Mouse (Mus musculus) liver, embryonic 12.5 days (tissue): ENCODE results near the gene Ppt2. TPM values are rescaled to one million over a fixed set of nuclear protein-coding genes. Genes with fewer than 3 reads are reported as not detected.

Source experiments
- ATAC-seq: fragments of 200-750 bp; cut with Nextera tagmentation; 2 replicates; pipeline ENCODE4 v1.8.0; 2017; ENCODE audit warnings: moderate number of reproducible peaks, mild to moderate bottlenecking, moderate library complexity
- H3K27ac ChIP-seq: fragments of 300-500 bp; sonication (generic); 2 replicates; pipeline ENCODE4 v1.5.1; 2016; ENCODE audit warnings: mild to moderate bottlenecking
- H3K27me3 ChIP-seq: fragments of 300-500 bp; sonication (generic); replicated peaks from 2 replicates; pipeline ENCODE4 v1.6.1; 2016; ENCODE audit warnings: mild to moderate bottlenecking, moderate library complexity
- H3K36me3 ChIP-seq: fragments of 300-500 bp; sonication (generic); 2 replicates; pipeline ENCODE4 v1.6.1; 2016; ENCODE audit warnings: mild to moderate bottlenecking, moderate library complexity
- H3K4me1 ChIP-seq: fragments of 300-500 bp; sonication (generic); 2 replicates; pipeline ENCODE4 v1.6.1; 2016
- H3K4me2 ChIP-seq: fragments of 300-500 bp; sonication (generic); 2 replicates; pipeline ENCODE4 v1.6.1; 2016; ENCODE audit warnings: mild to moderate bottlenecking, moderate library complexity
- H3K4me3 ChIP-seq: fragments of 300-500 bp; sonication (generic); 2 replicates; pipeline ENCODE4 v1.5.1; 2016; ENCODE audit warnings: mild to moderate bottlenecking, moderate library complexity
- H3K9ac ChIP-seq: fragments of 300-500 bp; sonication (generic); 2 replicates; pipeline ENCODE4 v1.6.1; 2016; ENCODE audit warnings: mild to moderate bottlenecking, moderate library complexity
- H3K9me3 ChIP-seq: fragments of 300-500 bp; sonication (generic); replicated peaks from 2 replicates; pipeline ENCODE4 v1.6.1; 2016; ENCODE audit warnings: mild to moderate bottlenecking, moderate library complexity
- WGBS: fragments of 180-500 bp; shearing (Covaris S2); methylation state at CpG from one replicate; pipeline ENCODE4 v1.1.7; 2016; ENCODE audit not compliant: insufficient replicate concordance; 5-methylcytosine and 5-hydroxymethylcytosine counted together
- polyA plus RNA-seq: library from polyadenylated mRNA; unstranded; fragments of >200 nt; fragmentation: Nextera tagmentation; extraction: Ambion mirVana; gene quantifications from 2 replicates; pipeline ENCODE4 v1.2.1, GENCODE M21; 2016

Gene Ppt2
- polyA plus RNA-seq, 1 experiment from 2014 or later = 13.7 TPM

DNA sequence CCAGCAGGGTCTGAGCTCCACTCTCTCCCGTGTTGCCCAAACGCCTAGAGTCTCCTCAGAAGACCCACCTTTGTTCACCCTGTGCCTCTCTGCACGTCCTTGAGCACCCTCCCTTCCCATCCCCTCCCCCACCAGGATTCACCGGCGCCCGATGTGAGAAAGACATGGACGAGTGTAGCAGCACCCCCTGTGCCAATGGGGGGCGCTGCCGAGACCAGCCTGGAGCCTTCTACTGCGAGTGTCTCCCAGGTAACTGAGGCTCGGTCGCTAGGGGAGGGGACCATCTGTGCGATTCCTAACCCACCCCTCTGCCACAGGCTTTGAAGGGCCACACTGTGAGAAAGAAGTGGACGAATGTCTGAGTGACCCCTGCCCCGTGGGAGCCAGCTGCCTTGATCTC is 55.9 kb downstream of the Ppt2 start:
- no peak for ATAC-seq
- 29% methylated on average over 15 of the region's 15 CpGs for WGBS
- no peak overlapping the region for H3K4me2 ChIP-seq

DNA sequence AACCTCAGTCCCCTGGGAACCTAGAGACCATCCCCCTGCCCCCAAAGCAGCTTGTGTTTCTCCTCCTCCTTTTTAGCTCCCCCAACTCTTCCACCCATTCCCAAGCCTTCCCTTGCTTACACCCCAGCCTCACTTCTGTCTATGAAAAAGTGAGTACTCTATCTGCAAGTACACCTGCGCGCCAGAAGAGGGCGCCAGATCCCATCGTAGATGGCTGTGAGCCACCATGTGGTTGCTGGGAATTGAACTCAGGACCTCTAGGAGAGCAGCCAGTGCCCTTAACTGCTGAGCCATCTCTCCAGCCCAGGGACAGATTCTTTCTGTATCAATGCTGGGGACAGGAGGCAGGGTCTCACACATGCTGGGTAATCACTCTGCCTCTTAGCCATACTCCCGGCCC is 56.4 kb downstream of the Ppt2 start:
- no peak overlapping the region for H3K4me2 ChIP-seq
- no peaks in the 10 kb centered on the region for H3K36me3 ChIP-seq
- H3K4me1 ChIP-seq = no peaks in the 10 kb centered on the region
- H3K27ac ChIP-seq = no peak overlapping the region
- ATAC-seq = no peak
- no peak overlapping the region for H3K9ac ChIP-seq
- H3K4me3 ChIP-seq = no peak overlapping the region
- H3K27me3 ChIP-seq = peaks cover 26% of the 10 kb centered on the region; the same call in 1 of the 2 replicates
- H3K9me3 ChIP-seq = no peaks in the 10 kb centered on the region
- 13% methylated on average over 5 of the region's 5 CpGs for WGBS

More for the DNA sequence above, 55.9 kb downstream of the Ppt2 start:
- no peaks in the 10 kb centered on the region for H3K4me1 ChIP-seq
- no peaks in the 10 kb centered on the region for H3K36me3 ChIP-seq
- no peaks in the 10 kb centered on the region for H3K9me3 ChIP-seq
- no peak overlapping the region for H3K4me3 ChIP-seq
- H3K27me3 ChIP-seq = peaks cover 21% of the 10 kb centered on the region; the same call in 1 of the 2 replicates
- no peak overlapping the region for H3K9ac ChIP-seq
- no peak overlapping the region for H3K27ac ChIP-seq

DNA sequence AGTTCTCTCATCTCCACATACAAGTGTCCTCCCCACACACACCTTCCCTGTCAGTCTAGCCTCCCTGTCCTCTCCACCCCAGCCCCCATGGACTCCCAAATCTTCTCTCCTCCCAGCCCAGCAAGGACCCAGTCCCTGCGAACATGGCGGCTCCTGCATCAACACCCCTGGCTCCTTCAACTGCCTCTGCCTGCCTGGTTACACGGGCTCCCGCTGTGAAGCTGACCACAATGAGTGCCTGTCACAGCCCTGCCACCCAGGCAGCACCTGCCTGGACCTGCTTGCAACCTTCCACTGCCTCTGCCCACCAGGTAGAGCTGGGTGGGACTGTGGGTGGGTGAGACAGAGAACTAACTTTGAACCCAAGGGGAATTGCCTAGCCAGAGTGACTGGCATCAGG is 58.4 kb downstream of the Ppt2 start:
- 61% methylated on average over 4 of the region's 4 CpGs for WGBS
- H3K9ac ChIP-seq = no peak overlapping the region
- no peak overlapping the region for H3K27ac ChIP-seq
- no peaks in the 10 kb centered on the region for H3K36me3 ChIP-seq
- H3K9me3 ChIP-seq = no peaks in the 10 kb centered on the region
- no peak for ATAC-seq
- H3K4me2 ChIP-seq = no peak overlapping the region
- H3K27me3 ChIP-seq = peaks cover 44% of the 10 kb centered on the region
- H3K4me1 ChIP-seq = no peaks in the 10 kb centered on the region
- no peak overlapping the region for H3K4me3 ChIP-seq

DNA sequence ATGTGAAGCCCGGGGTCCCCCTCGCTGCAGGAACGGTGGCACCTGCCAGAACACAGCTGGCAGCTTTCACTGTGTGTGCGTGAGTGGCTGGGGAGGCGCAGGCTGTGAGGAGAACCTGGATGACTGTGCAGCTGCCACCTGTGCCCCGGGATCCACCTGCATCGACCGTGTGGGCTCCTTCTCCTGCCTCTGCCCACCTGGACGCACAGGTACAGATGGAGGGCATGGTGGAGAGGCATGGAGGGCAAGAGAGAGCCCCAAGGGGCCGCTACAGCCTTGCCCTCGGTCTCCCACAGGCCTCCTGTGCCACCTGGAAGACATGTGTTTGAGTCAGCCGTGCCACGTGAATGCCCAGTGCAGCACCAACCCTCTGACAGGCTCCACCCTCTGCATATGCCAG is 59.9 kb downstream of the Ppt2 start:
- Histone ChIP-seq H3K4me1 (peaks cover 6% of the 10 kb centered on the region; the same call in 1 of the 2 replicates), H3K36me3 (no peaks in the 10 kb centered on the region), H3K27ac (no peak overlapping the region), H3K9ac (no peak overlapping the region), H3K27me3 (peaks cover 40% of the 10 kb centered on the region), H3K4me2 (no peak overlapping the region), H3K4me3 (no peak overlapping the region), H3K9me3 (no peaks in the 10 kb centered on the region)
- WGBS = 69% methylated on average over 13 of the region's 13 CpGs
- ATAC-seq = no peak

DNA sequence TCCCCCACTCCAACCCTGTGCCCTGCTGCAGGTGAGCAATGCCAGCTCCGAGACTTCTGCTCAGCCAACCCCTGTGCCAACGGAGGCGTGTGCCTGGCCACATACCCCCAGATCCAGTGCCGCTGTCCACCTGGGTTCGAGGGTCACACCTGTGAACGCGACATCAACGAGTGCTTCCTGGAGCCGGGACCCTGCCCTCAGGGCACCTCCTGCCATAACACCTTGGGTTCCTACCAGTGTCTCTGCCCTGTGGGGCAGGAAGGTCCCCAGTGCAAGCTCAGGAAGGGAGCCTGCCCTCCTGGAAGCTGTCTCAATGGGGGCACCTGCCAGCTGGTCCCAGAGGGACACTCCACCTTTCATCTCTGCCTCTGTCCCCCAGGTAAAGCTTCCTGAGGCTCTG is 61.0 kb downstream of the Ppt2 start:
- Histone ChIP-seq H3K27me3 (peaks cover 39% of the 10 kb centered on the region), H3K4me3 (no peak overlapping the region), H3K36me3 (no peaks in the 10 kb centered on the region), H3K4me1 (peaks cover 6% of the 10 kb centered on the region), H3K4me2 (no peak overlapping the region), H3K27ac (no peak overlapping the region), H3K9ac (no peak overlapping the region), H3K9me3 (no peaks in the 10 kb centered on the region)
- 74% methylated on average over 9 of the region's 9 CpGs for WGBS
- ATAC-seq = no peak

Other genes starting within 250 kb of the Ppt2 start
- gene BC051142, start 229.7 kb downstream of the Ppt2 start, polyA plus RNA-seq = 0.18 and 0.31 TPM in 2 replicates
- gene Btnl4, start 151.2 kb downstream of the Ppt2 start, polyA plus RNA-seq = not detected in 2 replicates
- gene Btnl6, start 111.2 kb downstream of the Ppt2 start, polyA plus RNA-seq = not detected in 2 replicates
- 1.7 and 2.0 TPM in 2 replicates for gene Notch4, start 64.2 kb downstream of the Ppt2 start, polyA plus RNA-seq
- gene Gpsm3, start 38.7 kb downstream of the Ppt2 start, polyA plus RNA-seq = 10.7 and 11.0 TPM in 2 replicates
- gene Pbx2, start 37.2 kb downstream of the Ppt2 start, polyA plus RNA-seq = 6.9 and 8.3 TPM in 2 replicates
- gene Ager, start 30.6 kb downstream of the Ppt2 start, polyA plus RNA-seq = 1.3 and 1.5 TPM in 2 replicates
- gene Rnf5, start 24.8 kb downstream of the Ppt2 start, polyA plus RNA-seq = 94.8 and 101 TPM in 2 replicates
- gene Agpat1, start 24.2 kb downstream of the Ppt2 start, polyA plus RNA-seq = 31.2 and 31.7 TPM in 2 replicates
- 0.45 and 0.50 TPM in 2 replicates for gene Egfl8, start 12.5 kb downstream of the Ppt2 start, polyA plus RNA-seq
- not detected in 2 replicates for gene Prrt1, start 1.0 kb upstream of the Ppt2 start, polyA plus RNA-seq
- 6.7 and 7.1 TPM in 2 replicates for gene Fkbpl, start 16.3 kb upstream of the Ppt2 start, polyA plus RNA-seq
- 37.0 and 37.3 TPM in 2 replicates for gene Atf6b, start 18.6 kb upstream of the Ppt2 start, polyA plus RNA-seq
- gene Tnxb, start 42.0 kb upstream of the Ppt2 start, polyA plus RNA-seq = 0.04 and 0.05 TPM in 2 replicates
- 0.42 and 0.61 TPM in 2 replicates for gene C4b, start 115.4 kb upstream of the Ppt2 start, polyA plus RNA-seq
- gene Cyp21a1, start 176.1 kb upstream of the Ppt2 start, polyA plus RNA-seq = not detected in 2 replicates
- 18.0 and 18.6 TPM in 2 replicates for gene Stk19, start 208.4 kb upstream of the Ppt2 start, polyA plus RNA-seq
- gene Dxo, start 208.5 kb upstream of the Ppt2 start, polyA plus RNA-seq = 37.0 and 38.8 TPM in 2 replicates
- gene Skiv2l, start 221.7 kb upstream of the Ppt2 start, polyA plus RNA-seq = 34.0 and 39.5 TPM in 2 replicates
- gene Nelfe, start 221.9 kb upstream of the Ppt2 start, polyA plus RNA-seq = 69.3 and 72.0 TPM in 2 replicates
- gene Cfb, start 234.0 kb upstream of the Ppt2 start, polyA plus RNA-seq = 83.5 and 85.0 TPM in 2 replicates